Mouse (Mus musculus) kidney, postnatal 36 days (tissue): ENCODE measurements at regions not wholly inside any gene's neighbourhood (a gene's known extent, or its start where the extent isn't known, plus 50 kb on each side); places are given as distances from the start of the nearest gene placed in this dataset.

Experiments
- DNase-seq, 2 experiments: peaks; one replicate each; pipeline ENCODE4 v3.0.0; 2021 to 2022; ENCODE audit warnings: mixed read lengths in 2 of 2

DNA sequence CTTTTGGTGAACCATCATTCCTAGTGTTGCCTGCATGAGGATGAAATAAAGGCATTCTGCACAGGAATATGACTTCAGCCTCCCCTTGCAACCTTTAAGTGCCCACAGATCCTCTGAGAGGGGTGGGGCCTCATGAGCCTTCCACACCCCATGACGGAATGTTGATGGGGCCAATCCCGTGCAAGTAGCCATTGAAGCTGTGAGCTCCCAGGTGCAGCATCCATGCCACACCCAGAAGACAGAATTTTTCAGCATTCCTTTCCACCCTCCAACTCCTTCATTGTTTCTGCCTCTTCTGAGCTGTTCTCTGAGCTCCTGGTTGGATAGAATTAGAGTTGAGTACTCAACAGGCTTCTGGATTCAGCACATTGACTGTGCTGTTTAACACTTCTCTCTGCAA is 174.6 kb upstream of the Srrm4 start:
- DNase-seq, result no peak

DNA sequence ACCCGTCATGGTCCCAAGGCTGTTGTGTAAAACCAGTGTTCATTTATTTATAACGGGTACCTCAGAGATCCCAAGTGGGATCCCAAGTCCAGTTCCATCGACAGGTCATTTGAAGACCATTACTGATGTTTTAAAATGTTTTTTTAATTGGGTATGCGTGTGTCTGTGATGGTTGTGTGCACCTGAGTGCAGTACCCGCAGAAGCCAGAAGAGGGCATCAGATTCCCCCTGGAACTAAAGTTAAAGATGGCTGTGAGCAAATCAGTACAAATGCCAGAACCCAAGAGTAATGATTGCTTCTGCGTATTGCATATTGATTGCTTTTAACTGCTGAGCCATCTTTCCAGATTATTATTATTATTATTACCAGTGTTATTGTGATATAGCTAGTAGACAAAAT is 169.7 kb upstream of the Srrm4 start:
- DNase-seq, result no peak

DNA sequence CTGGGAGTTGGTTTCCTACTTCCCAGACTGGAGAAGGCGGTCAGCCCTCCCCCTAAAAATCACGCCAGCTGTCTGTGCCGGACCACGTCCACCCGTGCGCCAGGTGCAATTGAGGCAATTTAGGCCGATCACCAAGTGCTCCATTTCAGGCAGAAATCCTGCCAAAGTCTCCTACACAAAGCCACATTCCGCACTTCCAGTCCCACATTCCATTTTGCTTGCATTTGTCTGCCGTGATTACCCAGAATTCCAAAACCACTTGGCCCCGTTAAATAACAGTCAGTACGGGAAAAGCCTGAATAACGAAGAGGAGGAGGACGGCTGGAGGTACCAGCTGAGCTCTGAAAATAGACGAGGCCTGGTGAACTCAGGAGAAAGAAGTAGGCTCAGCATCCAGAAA is 167.1 kb upstream of the Srrm4 start:
- DNase-seq, result no peak

DNA sequence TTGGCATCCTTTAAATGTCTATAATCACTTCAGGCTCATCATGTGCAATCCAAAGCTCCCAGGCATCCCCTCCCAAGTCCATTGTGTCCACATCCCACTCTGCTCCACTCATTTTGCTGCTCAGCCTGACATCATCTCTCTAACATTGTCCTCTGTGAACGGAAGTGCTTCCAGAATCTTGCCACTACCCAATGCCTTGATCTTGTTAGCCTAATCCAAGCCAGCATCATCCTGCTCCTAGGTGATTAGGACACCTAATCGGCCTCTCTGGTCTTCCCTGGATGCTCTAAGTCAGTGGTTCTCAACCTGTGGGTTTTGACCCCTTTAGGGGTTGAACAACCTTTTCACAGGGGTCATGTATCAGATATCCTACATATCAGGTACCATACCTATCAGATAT is 161.3 kb upstream of the Srrm4 start:
- no peak for DNase-seq

DNA sequence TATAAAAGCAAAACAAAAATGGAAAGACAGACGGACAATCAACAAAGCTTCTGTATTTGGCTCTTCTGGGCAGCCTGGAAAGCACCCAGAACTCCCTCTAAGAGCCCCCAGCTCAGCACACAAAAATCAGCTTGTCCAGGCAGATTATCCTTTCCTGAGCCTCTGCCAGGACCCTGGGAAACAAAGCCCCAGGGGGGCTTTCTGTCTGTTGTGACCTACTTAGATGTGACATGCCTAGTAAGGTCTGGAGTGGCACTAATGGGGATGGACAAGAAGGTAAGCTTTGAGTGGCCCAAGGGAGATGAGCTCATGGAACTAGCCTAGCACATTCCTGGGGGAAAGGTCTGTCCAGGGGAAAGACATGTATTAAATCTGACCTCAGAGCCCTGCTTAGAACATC is 160.5 kb upstream of the Srrm4 start:
- no peak for DNase-seq

DNA sequence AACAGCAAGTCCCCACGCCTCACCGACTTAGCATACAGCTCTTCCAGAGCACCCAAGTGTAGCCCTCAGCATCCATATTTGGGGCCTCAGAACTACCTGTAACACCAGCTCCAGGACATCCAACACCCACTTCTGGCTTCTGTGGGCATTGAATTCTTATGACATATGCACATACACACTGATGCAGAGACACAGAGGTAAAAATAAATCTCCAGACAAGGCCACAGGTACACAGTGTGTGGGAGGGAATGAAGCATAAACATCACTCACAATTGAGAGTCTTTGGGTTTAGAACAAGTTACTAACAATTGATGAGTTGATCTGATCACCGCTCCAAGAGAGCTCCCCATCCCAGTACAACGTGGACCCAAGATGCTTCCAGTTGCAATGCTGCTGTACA is 154.2 kb upstream of the Srrm4 start:
- DNase-seq, result no peak

DNA sequence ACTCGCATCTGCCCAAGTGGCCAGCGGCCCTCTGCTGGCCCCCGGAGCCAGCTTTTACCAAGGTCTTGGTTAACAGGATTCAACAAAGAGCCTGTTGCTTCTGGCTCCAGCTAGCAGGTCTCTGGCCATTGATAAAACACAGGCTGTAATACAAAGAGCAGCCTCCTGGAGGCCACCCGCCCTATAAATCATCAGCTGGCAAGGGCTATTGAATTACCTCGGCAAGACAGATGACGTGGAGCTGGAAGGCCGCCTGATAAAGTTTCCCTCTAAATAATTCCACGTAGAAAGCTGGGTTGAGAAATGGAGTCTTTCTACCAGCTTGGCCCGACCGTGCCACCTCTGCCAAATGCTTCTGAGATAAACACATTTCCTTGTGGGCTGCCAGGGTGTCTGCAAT is 152.8 kb upstream of the Srrm4 start:
- no peak for DNase-seq

DNA sequence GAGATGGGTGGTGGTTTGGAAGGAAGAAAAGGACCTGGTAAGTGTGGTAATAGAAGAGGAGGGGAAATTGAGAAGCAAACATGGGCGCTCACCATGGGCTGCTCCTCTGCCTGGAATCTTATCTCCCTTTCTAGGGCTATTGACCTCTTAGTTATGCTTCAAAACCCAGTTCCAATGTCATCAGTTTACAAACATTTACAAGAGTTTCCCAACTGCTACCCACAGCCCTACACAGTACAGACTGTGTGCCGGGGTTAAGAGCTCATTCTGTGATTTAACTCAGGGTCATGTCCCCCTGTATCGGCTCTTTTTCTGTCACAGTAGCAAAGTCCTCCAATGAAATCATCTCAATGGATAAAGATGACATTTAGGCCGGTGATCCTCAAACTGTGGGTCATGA is 144.0 kb upstream of the Srrm4 start:
- no peak for DNase-seq

DNA sequence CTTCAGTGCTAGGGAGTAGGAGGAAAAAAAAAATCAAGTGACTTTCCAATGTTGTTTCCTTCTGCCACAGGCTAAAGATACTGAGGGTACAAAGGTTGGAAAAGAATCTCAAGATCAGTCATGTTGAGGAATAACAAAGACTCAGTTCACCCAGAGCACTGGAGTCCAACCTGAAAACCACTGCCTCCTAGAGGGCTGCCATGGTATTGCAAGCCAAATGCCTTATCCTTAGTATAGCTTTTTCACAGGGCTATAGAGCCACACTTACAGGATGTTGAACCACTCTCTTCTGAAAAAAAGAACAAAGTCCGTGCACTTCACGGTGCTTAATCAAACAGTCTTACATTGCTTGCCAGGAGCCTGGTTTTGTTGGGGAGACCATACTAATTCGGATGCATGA is 139.9 kb upstream of the Srrm4 start:
- DNase-seq, result no peak

DNA sequence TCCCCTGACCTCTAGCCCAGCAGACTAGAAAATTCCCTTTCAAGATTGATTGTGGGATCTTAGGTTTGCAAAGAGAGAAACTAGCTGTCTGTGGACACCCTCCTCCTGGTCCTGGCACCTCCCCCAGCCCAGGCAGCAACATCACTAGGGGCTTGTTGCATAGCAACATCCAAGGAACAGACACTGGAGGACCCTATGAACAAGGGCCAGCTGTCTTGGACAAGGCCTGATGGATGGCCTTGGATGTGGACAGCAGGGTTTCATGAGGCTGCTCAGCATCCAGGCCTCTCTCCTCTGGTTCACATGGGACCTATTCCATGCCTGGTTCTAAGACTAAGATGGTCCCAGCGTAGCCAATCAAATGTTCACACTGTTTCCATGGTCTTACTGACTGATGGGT is 127.6 kb upstream of the Srrm4 start:
- no peak for DNase-seq

DNA sequence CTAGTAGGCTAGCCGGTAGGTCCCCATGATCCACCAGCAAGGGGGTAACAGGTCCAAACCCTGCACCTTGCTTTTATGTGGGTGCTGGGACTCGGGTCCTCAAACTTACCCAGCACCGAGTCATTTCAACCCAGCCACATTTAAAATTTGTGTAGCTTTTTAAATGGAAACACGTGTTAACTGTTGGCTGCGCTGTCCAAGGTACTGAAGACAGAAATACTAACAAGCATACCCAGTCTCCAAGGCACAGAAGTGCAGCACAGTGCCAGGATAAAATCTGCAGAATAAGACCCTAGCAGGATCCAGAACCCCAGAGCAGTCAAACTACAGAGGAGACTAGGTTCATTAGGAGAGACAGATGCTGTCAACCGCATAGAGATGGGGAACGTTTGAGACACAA is 122.6 kb upstream of the Srrm4 start:
- peak in 1 of 2 experiments; percentile 31 for DNase-seq

DNA sequence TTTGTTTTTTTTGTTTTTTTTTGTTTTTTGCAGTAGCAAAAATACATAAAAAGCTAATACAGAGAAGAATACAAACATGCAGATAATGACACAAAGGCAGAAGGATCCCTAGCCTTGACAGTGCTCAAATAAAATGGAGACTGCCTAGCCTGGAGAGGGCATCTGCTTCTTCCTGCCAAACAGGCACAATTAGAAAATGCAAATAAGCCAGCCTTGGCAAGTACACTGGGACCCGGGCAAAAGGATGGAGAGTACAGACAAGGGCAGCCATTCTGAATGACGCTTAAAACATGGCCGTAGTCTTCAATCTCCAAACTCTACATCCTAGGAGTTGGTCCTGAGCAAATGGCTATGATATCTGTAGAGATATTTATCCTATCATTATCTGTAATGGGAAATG is 120.4 kb upstream of the Srrm4 start:
- DNase-seq, result no peak

DNA sequence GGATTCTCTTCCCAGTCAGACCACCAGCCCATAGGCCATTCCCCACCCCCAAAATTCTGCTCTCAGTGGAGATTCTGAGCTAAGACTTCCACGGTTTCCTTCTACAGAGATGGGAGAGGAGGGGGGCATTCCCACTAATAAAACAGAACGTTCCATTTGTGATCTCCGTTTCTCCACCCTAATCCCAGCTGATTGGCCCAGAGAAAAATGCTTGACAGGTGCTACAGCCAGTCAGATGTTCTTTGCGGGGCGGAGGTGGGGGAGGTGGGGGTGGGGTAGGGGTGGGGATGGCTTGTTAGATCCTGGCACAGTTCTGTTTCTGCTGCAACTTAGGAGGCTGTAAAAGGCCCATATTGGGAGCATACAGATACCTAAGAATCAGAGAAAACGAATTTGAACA is 116.9 kb upstream of the Srrm4 start:
- no peak for DNase-seq

DNA sequence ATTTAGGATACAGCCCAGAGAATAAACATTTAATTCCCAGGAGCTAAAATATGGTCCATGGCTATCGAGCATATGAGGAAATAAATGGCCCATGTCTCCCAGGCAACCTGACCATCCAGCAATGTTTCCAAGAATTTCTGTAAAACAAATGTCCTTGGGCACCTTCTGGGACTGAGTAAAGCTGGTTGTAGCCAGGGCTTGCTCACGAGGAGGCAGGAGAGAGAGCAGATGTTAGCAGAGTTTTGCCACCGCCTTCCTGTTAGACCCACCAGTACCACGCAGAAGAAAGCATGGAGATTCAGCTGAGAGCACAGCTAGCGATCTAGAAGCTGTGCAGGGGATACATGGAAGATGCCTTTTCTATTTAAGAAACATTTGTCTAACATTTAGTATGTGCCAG is 70.8 kb upstream of the Srrm4 start:
- no peak for DNase-seq

DNA sequence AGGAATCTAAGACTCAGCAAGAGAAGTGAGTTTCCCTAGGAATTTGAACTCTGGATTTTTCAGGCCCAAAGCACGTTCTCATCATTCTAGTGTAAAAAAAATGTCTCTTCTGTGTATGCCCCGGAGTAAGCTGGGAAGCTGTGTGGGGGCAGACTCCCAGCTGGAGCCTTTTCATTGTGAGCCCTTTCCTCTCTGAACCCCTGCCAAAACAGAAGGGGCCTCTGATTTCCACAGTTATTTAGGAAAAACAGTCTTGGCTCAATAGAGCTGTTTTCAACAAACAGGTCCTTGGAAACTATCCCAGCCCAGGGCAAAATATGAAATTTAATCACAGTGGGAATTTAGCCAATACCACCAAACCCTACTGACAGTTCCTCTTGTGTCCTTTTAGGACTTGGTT is 70.2 kb upstream of the Srrm4 start:
- no peak for DNase-seq

DNA sequence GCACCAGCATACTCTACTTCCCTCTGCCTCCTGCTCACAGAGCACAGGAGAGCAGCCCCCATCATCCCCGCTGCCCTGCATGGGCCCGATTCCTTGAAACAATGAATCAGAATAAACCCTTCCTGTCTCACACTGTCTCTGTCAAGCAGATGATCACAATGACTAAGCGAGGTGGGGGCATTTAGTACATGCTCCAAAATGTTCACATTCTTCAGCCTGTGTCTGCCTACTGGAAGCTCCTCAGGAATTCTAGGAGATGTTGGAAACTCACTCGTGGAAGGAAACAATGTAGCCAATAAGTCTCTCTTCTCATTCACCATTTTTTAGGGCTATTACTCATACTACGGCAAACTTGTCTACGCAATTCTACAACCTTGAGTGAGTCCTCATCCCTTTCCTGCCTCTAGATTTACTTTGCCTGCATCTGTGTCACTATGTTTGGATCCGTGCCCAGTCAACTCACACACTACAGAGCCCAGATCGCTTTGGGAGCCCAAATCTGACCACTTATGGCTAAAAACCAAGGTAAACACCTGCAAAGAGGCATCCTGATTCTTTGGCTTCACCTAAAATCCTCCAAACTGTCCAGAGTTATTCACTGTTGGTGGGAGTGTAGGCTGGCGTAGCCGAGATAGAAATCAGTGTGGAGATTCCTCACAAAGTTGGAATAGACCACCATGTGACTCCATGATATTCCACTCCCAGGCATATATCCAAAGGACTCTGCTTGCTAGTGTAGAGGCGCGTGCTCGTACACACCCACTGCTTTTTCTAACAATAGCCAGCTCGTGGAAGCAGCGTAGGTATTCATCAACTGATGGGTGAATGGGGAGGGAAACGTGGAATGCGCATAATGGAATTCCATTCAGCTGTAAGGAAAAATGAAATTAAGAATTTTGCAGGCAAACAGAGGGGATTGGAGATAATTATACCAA is 63.1 kb upstream of the Srrm4 start:
- DNase-seq, result no peak
